Mouse (Mus musculus): ENCODE data around the gene Cntnap4. TPM values are rescaled to one million over a fixed set of nuclear protein-coding genes. Genes with fewer than 3 reads are reported as not detected.

Gene Cntnap4
- polyA plus RNA-seq (2016; fragmentation: Nextera tagmentation; extraction: Ambion mirVana) = 0.69 and 0.80 TPM in 2 replicates

- Histone ChIP-seq H3K27me3 (ENCODE audit: insufficient read depth, poor library complexity, severe bottlenecking) (peaks cover 21% of the 10 kb centered on the region; the same call in 1 of the 2 replicates), H3K4me1 (replicated peaks) (peaks cover 12% of the 10 kb centered on the region), H3K9me3 (no peaks in the 10 kb centered on the region), H3K27ac (peak within 1 kb of the TSS; percentile 35; the same call in 1 of the 2 replicates), H3K36me3 (no peaks in the 10 kb centered on the region), H3K4me3 (peak within 1 kb of the TSS; percentile 58)
- peak; percentile 41 for DNase-seq (ENCODE audit: low spot score)
- 2% methylated on average over 18 of the region's 18 CpGs for WGBS
Observed at GRCm38 (mm10) chr8:112569471-112570141, at the start of gene Cntnap4. Gene Cntnap4 (plus strand): TSS chr8:112570043.

DNA sequence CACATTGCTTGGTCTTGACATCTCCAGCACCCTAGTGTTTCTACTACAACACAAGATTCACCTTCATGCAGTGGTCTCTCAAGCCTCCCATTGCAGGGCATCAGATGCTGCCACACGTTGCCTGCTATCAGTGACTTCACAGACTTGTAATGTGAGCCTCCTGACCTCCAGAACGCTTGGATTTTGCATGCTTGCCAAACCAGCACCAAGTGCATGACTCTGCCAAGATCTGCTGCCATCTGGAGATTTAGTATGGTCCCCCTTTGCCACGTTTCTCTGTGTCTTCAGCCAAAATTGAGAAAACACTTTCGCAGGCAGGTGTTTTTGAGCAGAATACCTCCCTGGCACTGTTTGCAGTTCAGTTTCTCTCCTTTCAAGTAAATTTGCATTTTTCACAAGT, 12.5 kb upstream of the Cntnap4 start:
- 56% methylated on average over 4 of the region's 4 CpGs for WGBS
- no peaks in the 10 kb centered on the region for H3K27me3 ChIP-seq (ENCODE audit: insufficient read depth, poor library complexity, severe bottlenecking)
- H3K9me3 ChIP-seq = no peaks in the 10 kb centered on the region
- no peak overlapping the region for H3K4me3 ChIP-seq
- no peaks in the 10 kb centered on the region for H3K36me3 ChIP-seq
- H3K27ac ChIP-seq = no peak overlapping the region
- H3K4me1 ChIP-seq (replicated peaks) = no peaks in the 10 kb centered on the region
- no peak for DNase-seq (ENCODE audit: low spot score)

DNA sequence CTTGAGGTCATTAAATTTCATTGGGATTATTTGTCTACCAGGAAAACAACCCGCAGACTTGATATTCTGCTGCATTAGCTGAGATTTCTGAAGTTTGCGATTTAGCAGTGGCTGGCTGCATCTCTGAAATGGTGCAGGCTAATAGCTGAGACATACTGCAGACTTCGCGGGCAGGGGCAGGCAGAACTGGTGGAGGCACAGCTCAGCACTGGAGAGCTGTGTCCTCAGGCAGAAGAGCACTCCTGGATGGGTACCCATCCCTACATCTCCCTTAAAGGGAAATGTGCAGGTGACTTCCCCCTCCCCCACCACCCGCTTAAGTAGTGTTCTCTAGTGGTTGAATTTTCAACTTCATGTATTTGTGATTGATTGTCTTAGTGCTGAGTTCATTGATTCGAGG, 698 bp downstream of the Cntnap4 start:
- H3K4me3 ChIP-seq = peak overlapping the region; percentile 58
- H3K4me1 ChIP-seq (replicated peaks) = peaks cover 12% of the 10 kb centered on the region
- peak; percentile 8 for DNase-seq (ENCODE audit: low spot score)
- peaks cover 21% of the 10 kb centered on the region; the same call in 1 of the 2 replicates for H3K27me3 ChIP-seq (ENCODE audit: insufficient read depth, poor library complexity, severe bottlenecking)
- no peaks in the 10 kb centered on the region for H3K36me3 ChIP-seq
- H3K9me3 ChIP-seq = no peaks in the 10 kb centered on the region
- no peak overlapping the region for H3K27ac ChIP-seq
- WGBS = 11% methylated on average over 6 of the region's 6 CpGs

DNA sequence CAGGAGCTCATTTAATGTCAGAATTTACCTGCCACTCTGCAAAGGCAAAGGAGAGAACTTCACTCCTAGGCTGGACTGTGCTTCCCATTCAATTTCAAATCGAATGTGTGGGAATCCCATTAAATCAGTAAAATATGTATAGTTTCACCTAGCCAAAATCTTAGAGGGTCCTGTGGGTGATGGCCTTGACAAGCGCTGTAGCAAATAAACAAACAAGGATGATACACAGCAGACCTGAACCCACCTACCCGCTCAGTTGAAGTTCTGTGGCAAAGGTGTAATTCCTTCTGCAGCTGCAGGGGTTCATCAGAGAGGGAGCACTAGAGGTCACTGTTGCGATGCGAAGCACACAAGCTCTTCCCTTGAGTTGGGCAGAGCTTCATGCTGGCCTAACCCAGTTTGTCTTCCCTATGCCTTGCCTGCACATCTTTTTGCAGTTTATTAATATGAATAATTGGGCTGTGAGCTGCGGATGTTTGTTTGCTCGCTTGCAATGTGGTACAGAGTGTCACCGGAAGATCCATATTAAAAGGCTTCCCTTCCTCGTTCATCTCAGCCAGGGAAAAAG, 1.6 kb downstream of the Cntnap4 start:
- no peak overlapping the region for H3K4me3 ChIP-seq
- 19% methylated on average over 9 of the region's 9 CpGs for WGBS

DNA sequence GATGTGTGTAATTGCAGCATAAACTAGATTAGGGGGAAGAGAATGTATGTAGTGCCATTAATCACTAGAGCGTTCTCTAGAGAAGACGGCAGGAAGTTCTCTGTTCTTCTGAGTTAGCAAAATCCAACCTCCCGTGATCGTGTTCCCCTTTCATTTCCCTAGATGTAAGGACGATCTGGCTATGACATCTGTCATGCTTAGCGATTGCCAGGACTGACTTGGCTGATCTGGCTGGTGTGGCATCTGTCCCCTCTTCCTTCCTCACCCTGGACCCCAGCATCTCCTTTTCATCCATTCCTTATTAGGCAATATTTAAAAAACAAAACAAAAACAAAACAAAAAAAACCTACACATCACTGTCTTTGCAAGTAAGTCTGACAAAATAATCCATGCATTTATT, 11.6 kb downstream of the Cntnap4 start:
- 87% methylated on average over 6 of the region's 6 CpGs for WGBS

More for the DNA sequence above, 1.6 kb downstream of the Cntnap4 start:
- Histone ChIP-seq H3K4me1 (replicated peaks) (peaks cover 12% of the 10 kb centered on the region), H3K27me3 (ENCODE audit: insufficient read depth, poor library complexity, severe bottlenecking) (peaks cover 21% of the 10 kb centered on the region; the same call in 1 of the 2 replicates), H3K36me3 (no peaks in the 10 kb centered on the region), H3K27ac (no peak overlapping the region), H3K9me3 (no peaks in the 10 kb centered on the region)
- DNase-seq (ENCODE audit: low spot score) = peak; percentile 47

GRCm38 (mm10) chr8:112583440-112583839, 13.6 kb downstream of the Cntnap4 start:
- 94% methylated on average over 2 of the region's 2 CpGs for WGBS
- H3K27ac ChIP-seq = no peak overlapping the region
- no peaks in the 10 kb centered on the region for H3K4me1 ChIP-seq (replicated peaks)
- H3K27me3 ChIP-seq (ENCODE audit: insufficient read depth, poor library complexity, severe bottlenecking) = no peaks in the 10 kb centered on the region
- no peaks in the 10 kb centered on the region for H3K9me3 ChIP-seq
- no peak for DNase-seq (ENCODE audit: low spot score)
- no peak overlapping the region for H3K4me3 ChIP-seq
- no peaks in the 10 kb centered on the region for H3K36me3 ChIP-seq

More for the DNA sequence above, 11.6 kb downstream of the Cntnap4 start:
- no peaks in the 10 kb centered on the region for H3K36me3 ChIP-seq
- no peak overlapping the region for H3K4me3 ChIP-seq
- no peaks in the 10 kb centered on the region for H3K4me1 ChIP-seq (replicated peaks)
- no peaks in the 10 kb centered on the region for H3K27me3 ChIP-seq (ENCODE audit: insufficient read depth, poor library complexity, severe bottlenecking)
- no peaks in the 10 kb centered on the region for H3K9me3 ChIP-seq
- DNase-seq (ENCODE audit: low spot score) = no peak
- no peak overlapping the region for H3K27ac ChIP-seq

GRCm38 (mm10) chr8:112588357-112589051, 18.7 kb downstream of the Cntnap4 start:
- no peak for DNase-seq (ENCODE audit: low spot score)
- no peak overlapping the region for H3K27ac ChIP-seq
- no peak overlapping the region for H3K4me3 ChIP-seq
- H3K36me3 ChIP-seq = no peaks in the 10 kb centered on the region
- 74% methylated on average over 8 of the region's 8 CpGs for WGBS
- no peaks in the 10 kb centered on the region for H3K9me3 ChIP-seq
- 0 out of 2 replicates have a peak, but pooled peaks cover 6% of the 10 kb centered on the region for H3K4me1 ChIP-seq (replicated peaks)
- no peaks in the 10 kb centered on the region for H3K27me3 ChIP-seq (ENCODE audit: insufficient read depth, poor library complexity, severe bottlenecking)

- WGBS = 64% methylated on average over 14 of the region's 14 CpGs
- Histone ChIP-seq H3K27me3 (ENCODE audit: insufficient read depth, poor library complexity, severe bottlenecking) (no peaks in the 10 kb centered on the region), H3K4me3 (no peak overlapping the region), H3K36me3 (no peaks in the 10 kb centered on the region), H3K4me1 (replicated peaks) (0 out of 2 replicates have a peak, but pooled peaks cover 6% of the 10 kb centered on the region), H3K27ac (no peak overlapping the region), H3K9me3 (no peaks in the 10 kb centered on the region)
- DNase-seq (ENCODE audit: low spot score) = no peak
Observed at GRCm38 (mm10) chr8:112589052-112589389, 19.2 kb downstream of the Cntnap4 start.

- Histone ChIP-seq H3K27ac (no peak overlapping the region), H3K4me3 (no peak overlapping the region), H3K9me3 (no peaks in the 10 kb centered on the region), H3K36me3 (no peaks in the 10 kb centered on the region), H3K27me3 (ENCODE audit: insufficient read depth, poor library complexity, severe bottlenecking) (no peaks in the 10 kb centered on the region), H3K4me1 (replicated peaks) (no peaks in the 10 kb centered on the region)
- DNase-seq (ENCODE audit: low spot score) = no peak
- 78% methylated on average over 15 of the region's 15 CpGs for WGBS
Observed at GRCm38 (mm10) chr8:112596023-112596776, 26.4 kb downstream of the Cntnap4 start.

GRCm38 (mm10) chr8:112599975-112600374, 30.1 kb downstream of the Cntnap4 start:
- DNase-seq (ENCODE audit: low spot score) = no peak
- no peaks in the 10 kb centered on the region for H3K9me3 ChIP-seq
- no peak overlapping the region for H3K27ac ChIP-seq
- 91% methylated on average over 11 of the region's 11 CpGs for WGBS
- H3K36me3 ChIP-seq = no peaks in the 10 kb centered on the region
- no peak overlapping the region for H3K4me3 ChIP-seq
- H3K27me3 ChIP-seq (ENCODE audit: insufficient read depth, poor library complexity, severe bottlenecking) = no peaks in the 10 kb centered on the region
- H3K4me1 ChIP-seq (replicated peaks) = no peaks in the 10 kb centered on the region

DNA sequence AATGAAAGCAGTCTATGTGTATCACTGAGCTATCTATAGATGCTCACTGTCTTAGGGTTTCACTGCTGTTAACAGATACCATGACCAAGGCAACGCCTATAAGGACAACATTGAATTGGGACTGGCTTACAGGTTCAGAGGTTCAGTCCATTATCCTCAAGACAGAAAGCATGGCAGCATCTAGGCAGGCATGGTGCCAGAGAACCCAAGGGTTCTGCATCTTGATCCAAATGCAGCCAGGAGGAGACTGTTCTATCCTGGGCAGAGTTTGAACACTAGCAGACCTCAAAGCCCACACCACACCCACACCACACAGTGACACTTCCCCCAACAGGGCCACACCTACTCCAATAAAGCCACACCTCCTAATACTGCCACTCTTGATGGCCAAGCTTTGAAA, 31.3 kb downstream of the Cntnap4 start:
- H3K4me1 ChIP-seq (replicated peaks) = no peaks in the 10 kb centered on the region
- H3K9me3 ChIP-seq = no peaks in the 10 kb centered on the region
- H3K4me3 ChIP-seq = no peak overlapping the region
- DNase-seq (ENCODE audit: low spot score) = no peak
- H3K27ac ChIP-seq = no peak overlapping the region
- H3K27me3 ChIP-seq (ENCODE audit: insufficient read depth, poor library complexity, severe bottlenecking) = no peaks in the 10 kb centered on the region
- WGBS = 94% methylated on average over 1 of the region's 1 CpGs
- H3K36me3 ChIP-seq = no peaks in the 10 kb centered on the region

- no peaks in the 10 kb centered on the region for H3K4me1 ChIP-seq (replicated peaks)
- no peaks in the 10 kb centered on the region for H3K27me3 ChIP-seq (ENCODE audit: insufficient read depth, poor library complexity, severe bottlenecking)
- no peaks in the 10 kb centered on the region for H3K36me3 ChIP-seq
- DNase-seq (ENCODE audit: low spot score) = no peak
- H3K27ac ChIP-seq = no peak overlapping the region
- WGBS = 87% methylated on average over 6 of the region's 6 CpGs
- H3K9me3 ChIP-seq = no peaks in the 10 kb centered on the region
- no peak overlapping the region for H3K4me3 ChIP-seq
Observed at GRCm38 (mm10) chr8:112610121-112610520, 40.3 kb downstream of the Cntnap4 start.

All from hindbrain, embryonic 10.5 days (tissue).